Mouse (Mus musculus) heart, postnatal 0 days (tissue): ENCODE measurements around the gene Qrich1. TPM values are rescaled to one million over a fixed set of nuclear protein-coding genes. Genes with fewer than 3 reads are reported as not detected.

ENCODE experiments used
- ATAC-seq: fragments of 200-750 bp; cut with Nextera tagmentation; 2 replicates; pipeline ENCODE4 v1.8.0; 2017; ENCODE audit warnings: low read depth, moderate number of reproducible peaks, moderate library complexity; ENCODE audit not compliant: insufficient read depth
- DNase-seq: peaks from one replicate; pipeline ENCODE4 v3.0.0-alpha.2; 2016; ENCODE audit warnings: low spot score
- H3K27ac ChIP-seq: fragments of 300-500 bp; sonication (generic); 2 replicates; pipeline ENCODE4 v1.5.1; 2014; ENCODE audit warnings: low read depth, mild to moderate bottlenecking
- H3K27me3 ChIP-seq: fragments of 300-500 bp; sonication (generic); 2 replicates; pipeline ENCODE4 v1.6.1; 2014; ENCODE audit warnings: low read length, mixed read lengths; ENCODE audit not compliant: control insufficient read depth, insufficient read depth
- H3K36me3 ChIP-seq: fragments of 300-500 bp; sonication (generic); replicated peaks from 2 replicates; pipeline ENCODE4 v1.6.1; 2014; ENCODE audit warnings: low read length, mixed read lengths; ENCODE audit not compliant: control insufficient read depth, insufficient read depth
- H3K4me1 ChIP-seq: fragments of 300-500 bp; sonication (generic); 2 replicates; pipeline ENCODE4 v1.6.1; 2014; ENCODE audit warnings: antibody characterized with exemption; ENCODE audit not compliant: control insufficient read depth, insufficient read depth
- H3K4me2 ChIP-seq: fragments of 300-500 bp; sonication (generic); 2 replicates; pipeline ENCODE4 v1.6.1; 2014; ENCODE audit warnings: low read depth, mild to moderate bottlenecking, low read length, moderate library complexity
- H3K4me3 ChIP-seq: fragments of 300-500 bp; sonication (generic); 2 replicates; pipeline ENCODE4 v1.5.1; 2014; ENCODE audit warnings: low read depth, low read length
- H3K9ac ChIP-seq: fragments of 300-500 bp; sonication (generic); replicated peaks from 2 replicates; pipeline ENCODE4 v1.6.1; 2014; ENCODE audit warnings: low read depth, low read length, mixed read lengths
- H3K9me3 ChIP-seq: fragments of 300-500 bp; sonication (generic); replicated peaks from 2 replicates; pipeline ENCODE4 v1.6.1; 2016; ENCODE audit warnings: low read length; ENCODE audit not compliant: control insufficient read depth
- CTCF ChIP-seq: IDR thresholded peaks from 2 replicates; pipeline ENCODE4 v1.5.1; 2016; ENCODE audit warnings: antibody characterized with exemption, control low read depth, low read depth
- EP300 ChIP-seq: IDR thresholded peaks from 2 replicates; pipeline ENCODE4 v1.6.1; 2016; ENCODE audit warnings: antibody characterized with exemption, low read depth
- WGBS: fragments of 180-500 bp; shearing (Covaris S2); extraction: QIAGEN DNeasy Blood & Tissue Kit; methylation state at CpG from one replicate; pipeline ENCODE4 v1.1.7; 2014; 5-methylcytosine and 5-hydroxymethylcytosine counted together
- polyA plus RNA-seq: library from polyadenylated mRNA; unstranded; fragments of >200 nt; fragmentation: Nextera tagmentation; extraction: Ambion mirVana; gene quantifications from 2 replicates; pipeline ENCODE4 v1.2.1, GENCODE M21; 2015
- total RNA-seq: library from RNA; depleted of rRNA; stranded (reverse); fragments of >200 nt; gene quantifications from 2 replicates; pipeline ENCODE4 v1.2.3, GENCODE M21; 2014; ENCODE audit warnings: low replicate concordance

The Qrich1 gene
- total and polyA plus RNA-seq, 2 experiments from 2014 or later, result 55.4 to 154 TPM

DNA sequence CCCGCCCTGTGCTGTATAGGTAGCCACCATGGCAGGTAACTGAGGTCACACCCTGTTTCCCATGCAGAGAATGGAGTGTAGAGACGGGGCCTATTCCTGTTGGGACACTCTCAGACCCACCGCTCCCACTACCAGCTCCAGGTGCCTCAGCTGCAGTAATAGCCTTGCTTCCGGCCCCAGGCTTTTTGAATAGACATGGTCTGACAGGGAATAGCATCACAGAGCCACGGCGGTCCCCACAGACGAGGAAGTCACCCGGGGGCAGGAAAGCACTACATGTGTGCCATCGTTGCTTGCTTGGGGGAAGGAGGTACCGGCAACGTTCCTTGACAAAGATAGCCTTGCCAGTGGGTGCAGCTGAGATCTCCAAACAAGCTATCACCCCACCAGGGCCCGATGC lies 58.3 kb downstream of the Qrich1 start:
- H3K36me3 ChIP-seq, result peaks cover 37% of the 10 kb centered on the region
- no peak for TF ChIP-seq EP300
- no peak for TF ChIP-seq CTCF
- no peak for DNase-seq
- H3K27ac ChIP-seq, result no peak overlapping the region
- no peak overlapping the region for H3K9ac ChIP-seq
- H3K4me3 ChIP-seq, result no peak overlapping the region
- H3K27me3 ChIP-seq, result no peaks in the 10 kb centered on the region
- H3K4me1 ChIP-seq, result peaks cover 22% of the 10 kb centered on the region
- no peak overlapping the region for H3K4me2 ChIP-seq
- no peaks in the 10 kb centered on the region for H3K9me3 ChIP-seq
- WGBS, result 86% methylated on average over 12 of the region's 12 CpGs
- ATAC-seq, result no peak

- WGBS, result 82% methylated on average over 37 of the region's 37 CpGs
- no peak overlapping the region for H3K9ac ChIP-seq
- peaks cover 15% of the 10 kb centered on the region for H3K4me1 ChIP-seq
Measured at GRCm38 (mm10) chr9:108575321-108576297, 59.0 kb downstream of the Qrich1 start.

GRCm38 (mm10) chr9:108577025-108577424 lies 60.4 kb downstream of the Qrich1 start:
- H3K36me3 ChIP-seq, result peaks cover 31% of the 10 kb centered on the region
- H3K9me3 ChIP-seq, result no peaks in the 10 kb centered on the region
- no peak for TF ChIP-seq CTCF
- no peak for TF ChIP-seq EP300
- ATAC-seq (no peak), DNase-seq (no peak)
- H3K9ac ChIP-seq, result no peak overlapping the region
- H3K4me1 ChIP-seq, result peaks cover 14% of the 10 kb centered on the region
- no peak overlapping the region for H3K4me2 ChIP-seq
- H3K4me3 ChIP-seq, result no peak overlapping the region
- H3K27me3 ChIP-seq, result no peaks in the 10 kb centered on the region
- no peak overlapping the region for H3K27ac ChIP-seq
- WGBS, result 54% methylated on average over 6 of the region's 6 CpGs

More at GRCm38 (mm10) chr9:108575321-108576297, 59.0 kb downstream of the Qrich1 start:
- Histone ChIP-seq H3K27ac (no peak overlapping the region), H3K9me3 (no peaks in the 10 kb centered on the region), H3K27me3 (no peaks in the 10 kb centered on the region), H3K36me3 (peaks cover 37% of the 10 kb centered on the region), H3K4me3 (no peak overlapping the region), H3K4me2 (no peak overlapping the region)
- DNase-seq (no peak), ATAC-seq (no peak)
- TF ChIP-seq EP300 (no peak), CTCF (no peak)

GRCm38 (mm10) chr9:108577934-108578544 lies 61.4 kb downstream of the Qrich1 start:
- H3K27me3 ChIP-seq, result no peaks in the 10 kb centered on the region
- peak overlapping the region; percentile 92 for H3K4me2 ChIP-seq
- TF ChIP-seq CTCF (no peak), EP300 (no peak)
- H3K27ac ChIP-seq, result peak overlapping the region; percentile 84
- H3K4me3 ChIP-seq, result peak overlapping the region; percentile 71
- peak overlapping the region; percentile 87 for H3K9ac ChIP-seq
- under 1% methylated on average over 24 of the region's 24 CpGs for WGBS
- H3K4me1 ChIP-seq, result peaks cover 15% of the 10 kb centered on the region
- ATAC-seq, result peak; percentile 12
- H3K36me3 ChIP-seq, result peaks cover 23% of the 10 kb centered on the region
- H3K9me3 ChIP-seq, result no peaks in the 10 kb centered on the region
- DNase-seq, result no peak

DNA sequence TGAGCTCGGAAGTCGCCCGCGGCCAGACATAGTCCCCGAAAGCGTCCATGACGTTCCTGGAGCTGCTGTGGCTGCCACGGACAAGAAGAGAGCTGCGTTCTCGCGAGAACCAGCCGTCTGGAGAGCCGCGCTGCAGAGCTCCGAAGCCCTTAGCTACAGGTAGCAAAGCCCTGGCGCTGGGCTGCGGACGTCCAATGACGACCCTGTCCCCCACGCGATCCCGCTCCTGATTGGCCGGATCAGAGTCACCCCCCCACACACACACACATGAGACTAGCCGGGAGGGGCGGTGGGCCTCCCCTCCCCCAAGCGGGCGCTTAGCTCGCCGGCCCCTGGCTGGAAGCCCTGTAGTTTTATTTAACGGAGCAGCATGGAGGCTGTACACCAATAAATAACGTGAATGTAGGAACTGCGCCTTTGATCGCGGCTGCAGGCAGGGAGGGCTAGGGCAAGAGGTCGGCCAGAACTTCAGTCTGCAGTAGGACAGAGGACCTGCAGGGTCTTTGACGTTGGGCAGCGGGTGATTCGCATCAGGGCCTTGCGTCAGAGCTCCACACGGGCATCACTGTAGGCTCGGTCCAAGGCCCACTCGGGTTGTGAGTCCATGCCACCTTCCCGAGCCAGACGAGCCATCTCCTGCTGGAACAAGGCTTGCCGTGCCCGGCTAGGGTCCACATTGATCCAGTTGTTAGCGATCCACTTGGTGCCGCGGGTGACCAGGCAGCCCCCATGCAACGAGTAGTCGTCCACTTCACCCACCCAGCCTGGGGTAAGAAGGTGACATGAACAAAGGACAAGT lies 62.1 kb downstream of the Qrich1 start, which contains the start of gene Wdr6:
Wdr6 (minus strand) TSS at position 195 of the 799 bp plus-strand sequence.
- no peaks in the 10 kb centered on the region for H3K27me3 ChIP-seq
- peaks cover 18% of the 10 kb centered on the region for H3K36me3 ChIP-seq
- peak; percentile 96 for DNase-seq
- peak within 1 kb of the TSS; percentile 87 for H3K9ac ChIP-seq
- H3K27ac ChIP-seq, result peak within 1 kb of the TSS; percentile 84
- peak within 1 kb of the TSS; percentile 71 for H3K4me3 ChIP-seq
- H3K4me1 ChIP-seq, result peaks cover 22% of the 10 kb centered on the region
- H3K4me2 ChIP-seq, result peak within 1 kb of the TSS; percentile 92
- TF ChIP-seq CTCF, result no peak
- TF ChIP-seq EP300, result peak; percentile 98
- no peaks in the 10 kb centered on the region for H3K9me3 ChIP-seq
- peak; percentile 96 for ATAC-seq
- 6% methylated on average over 51 of the region's 51 CpGs for WGBS
